Mouse (Mus musculus) kidney, adult 11 months (tissue): ENCODE data around the gene Nceh1.
A peak's percentile ranks its signal among the peaks of the same experiment; 100 is the strongest.

Experiments
- DNase-seq: peaks from one replicate; pipeline ENCODE4 v3.0.0; 2022

Nceh1 gene

DNA sequence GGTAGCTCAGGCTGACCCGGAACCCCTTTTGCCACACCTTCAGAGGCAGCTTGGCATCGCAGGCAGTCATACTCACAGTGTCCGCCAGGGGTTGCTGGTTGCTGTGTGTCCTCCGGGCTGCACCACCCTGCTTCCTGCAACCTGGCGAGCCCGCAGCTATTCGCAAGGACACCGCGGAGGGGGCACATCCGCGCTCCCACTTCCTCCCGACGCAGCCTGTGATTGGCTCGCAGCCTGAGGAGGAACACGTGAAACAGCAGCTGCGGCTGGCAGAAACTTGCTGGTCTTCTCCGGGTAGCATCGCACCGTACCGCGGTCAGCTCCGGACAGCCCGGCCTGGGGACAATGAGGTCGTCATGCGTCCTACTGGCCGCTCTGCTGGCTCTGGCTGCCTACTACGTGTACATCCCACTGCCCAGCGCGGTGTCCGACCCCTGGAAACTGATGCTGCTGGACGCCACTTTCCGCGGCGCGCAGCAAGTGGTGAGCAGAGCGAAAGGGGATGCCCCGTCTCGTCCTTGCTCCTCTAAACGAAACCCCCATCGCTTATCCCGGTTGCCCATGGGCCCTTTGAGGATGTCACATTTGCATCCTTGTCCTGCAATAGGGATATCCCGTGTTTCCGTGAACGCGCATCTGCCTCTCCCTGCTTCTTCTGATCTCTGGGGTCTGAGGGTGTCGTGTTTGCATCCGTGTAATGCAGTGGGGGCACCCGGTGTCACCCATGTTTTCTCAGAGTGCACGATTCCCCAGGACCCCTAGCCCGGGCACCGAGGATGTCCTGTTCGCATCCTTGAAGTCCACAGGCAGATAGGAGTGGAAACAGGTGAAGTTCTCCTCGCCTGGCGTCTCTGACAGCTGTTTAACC, at the start of gene Nceh1:
Nceh1 (plus strand) TSS at position 233 of the 868 bp plus-strand sequence.
- DNase-seq, result peak; percentile 97

DNA sequence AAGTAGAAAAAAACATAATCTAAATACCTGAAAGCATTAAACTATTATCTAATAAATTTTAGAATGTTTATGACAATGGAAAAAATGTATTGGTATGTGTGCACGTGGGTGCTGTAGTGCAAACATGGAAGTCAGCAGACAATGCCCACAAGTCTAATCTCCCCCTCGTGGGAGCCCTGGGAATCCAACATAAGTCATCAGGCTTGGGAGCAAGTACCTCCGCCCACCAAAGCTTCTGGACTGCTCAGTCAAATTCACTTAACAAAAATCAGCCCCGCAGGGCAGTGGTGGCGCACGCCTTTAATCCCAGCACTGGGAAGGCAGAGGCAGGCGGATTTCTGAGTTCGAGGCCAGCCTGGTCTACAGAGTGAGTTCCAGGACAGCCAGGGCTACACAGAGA, 42.7 kb upstream of the Nceh1 start:
- DNase-seq, result no peak

- no peak for DNase-seq
These were observed 39.2 kb upstream of the Nceh1 start for GRCm38 (mm10) chr3:27143570-27143969.

DNA sequence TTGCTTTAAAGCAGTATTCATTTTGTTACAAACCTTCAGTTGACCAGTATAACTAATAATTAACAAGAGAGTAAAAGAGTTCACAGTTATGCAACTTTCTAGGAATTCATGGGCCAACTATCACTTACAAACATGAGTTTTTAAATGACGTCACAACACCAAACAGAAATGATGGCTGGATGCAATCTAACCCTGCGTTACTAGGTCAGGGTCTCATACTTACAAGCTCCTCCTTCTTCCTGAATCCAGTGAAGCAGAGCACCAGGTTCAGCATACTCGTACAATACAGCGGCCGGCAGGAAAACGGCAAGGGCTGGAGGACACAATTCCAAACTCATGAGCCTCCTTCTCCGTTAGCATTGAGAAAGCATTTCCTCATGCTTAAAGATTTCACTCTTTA, 37.0 kb upstream of the Nceh1 start:
- DNase-seq, result peak; percentile 66

DNA sequence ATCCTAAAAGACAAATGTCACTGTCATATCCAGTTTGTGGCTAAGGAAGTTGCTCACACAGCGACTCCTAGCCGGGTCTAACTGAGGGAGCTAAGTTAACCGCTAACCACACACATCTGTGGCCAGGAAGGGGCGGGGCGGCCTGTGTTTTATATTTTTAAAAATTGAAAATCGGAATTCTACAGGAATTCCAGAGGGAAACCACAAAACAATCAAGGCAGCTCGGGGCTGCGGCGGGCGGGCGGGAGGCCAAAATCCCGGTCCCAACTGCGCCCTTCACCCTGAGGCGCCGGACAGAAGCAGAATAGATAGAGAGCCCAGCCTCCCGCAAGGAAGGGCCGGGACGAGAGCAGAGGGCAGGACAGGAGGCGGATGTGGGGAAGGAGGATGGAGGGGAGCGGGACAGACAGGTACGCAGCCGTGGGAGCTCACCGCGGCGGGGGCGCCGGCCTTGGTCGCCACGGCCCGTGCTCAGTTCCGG, 29.5 kb upstream of the Nceh1 start:
- DNase-seq, result no peak

DNA sequence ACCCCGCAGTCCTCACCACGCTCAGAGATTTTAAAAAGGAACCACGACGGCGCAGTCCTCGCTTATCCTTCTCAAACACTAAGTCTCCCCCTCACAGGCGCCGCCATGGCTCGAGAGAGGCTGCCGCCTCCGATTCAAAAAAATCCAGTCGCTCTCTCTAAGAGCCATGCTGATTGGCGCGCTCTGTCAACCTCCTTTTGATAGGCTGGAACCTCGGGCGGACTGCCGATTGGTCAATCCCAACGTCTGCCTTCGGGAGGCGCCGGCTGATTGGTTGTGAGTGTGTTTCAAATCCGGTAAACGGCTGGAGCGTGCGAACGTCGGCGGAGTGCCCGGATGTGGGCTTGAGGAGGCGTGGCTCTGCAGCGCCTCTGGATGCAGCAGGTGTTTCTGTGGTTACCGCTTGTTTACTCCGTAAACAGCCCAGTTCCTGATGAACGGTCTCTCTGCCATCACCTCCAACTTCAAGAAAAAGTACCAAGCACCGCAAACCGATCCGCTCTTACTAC, 29.0 kb upstream of the Nceh1 start, which contains the start of gene Ect2:
Ect2 (minus strand) TSS at position 178 of the 509 bp plus-strand sequence.
- DNase-seq, result peak; percentile 99

DNA sequence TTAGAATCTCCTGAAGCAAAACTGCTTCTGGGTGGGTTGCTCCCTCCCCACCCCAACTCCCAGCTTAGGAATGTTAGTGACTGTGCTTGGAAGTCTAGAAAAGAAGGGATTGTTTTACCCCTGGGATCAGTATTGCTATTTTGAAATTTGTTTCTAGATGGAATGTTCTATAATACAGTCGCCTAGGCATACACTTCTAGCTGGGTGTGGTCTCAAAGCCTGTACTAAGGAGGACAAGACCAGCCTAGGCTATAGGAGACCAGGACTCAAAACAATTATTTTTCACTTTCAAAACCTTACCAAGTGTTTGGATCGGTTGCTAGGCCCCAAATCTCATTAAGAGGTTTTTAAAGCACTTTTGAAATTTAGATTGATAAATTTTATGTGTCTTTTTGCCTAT, 28.5 kb upstream of the Nceh1 start:
- no peak for DNase-seq

- DNase-seq, result peak; percentile 78
These were observed 27.5 kb upstream of the Nceh1 start for GRCm38 (mm10) chr3:27155051-27155855.

- DNase-seq, result peak; percentile 31
These were observed 26.7 kb upstream of the Nceh1 start for GRCm38 (mm10) chr3:27155856-27156593.

DNA sequence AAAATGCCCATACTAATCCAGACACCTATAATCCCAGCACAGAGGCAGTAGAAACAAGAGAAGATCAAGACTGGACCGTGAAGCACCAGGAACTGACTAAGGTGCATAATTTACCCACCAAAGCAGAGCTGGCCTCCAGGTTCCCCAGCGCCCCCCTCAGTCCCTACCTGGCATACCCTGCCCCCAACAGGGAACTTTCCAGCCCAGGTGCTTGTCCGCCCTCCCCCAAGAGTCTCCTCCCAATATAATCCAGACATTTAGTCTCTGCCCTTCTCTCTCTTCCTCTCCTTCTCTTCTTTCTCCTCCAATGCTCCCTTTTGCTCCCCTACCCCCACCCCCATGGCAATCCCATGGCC, 26.2 kb upstream of the Nceh1 start:
- no peak for DNase-seq

DNA sequence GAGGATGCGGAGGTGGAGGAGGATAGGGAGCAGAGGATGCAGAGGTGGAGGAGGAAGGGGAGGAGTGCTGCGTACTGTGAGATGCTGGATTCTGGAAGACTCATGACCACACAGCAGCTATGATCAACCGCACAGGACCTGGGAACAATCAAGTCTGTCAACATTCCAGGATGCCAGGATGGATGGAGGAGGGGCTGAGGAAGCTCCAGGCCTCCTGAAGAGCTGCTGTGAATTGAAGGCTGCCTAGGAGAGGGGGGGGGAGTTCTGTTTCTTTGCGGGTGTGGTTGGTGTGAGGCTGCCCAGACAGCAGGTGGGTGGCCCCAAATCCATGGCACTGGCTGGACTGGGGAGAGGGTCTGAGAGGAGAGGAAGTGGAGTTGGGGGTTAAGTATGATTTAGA, 23.9 kb upstream of the Nceh1 start:
- DNase-seq, result no peak

- DNase-seq, result no peak
These were observed 20.9 kb upstream of the Nceh1 start for GRCm38 (mm10) chr3:27161645-27162409.

GRCm38 (mm10) chr3:27162410-27162804, 20.4 kb upstream of the Nceh1 start:
- no peak for DNase-seq

- DNase-seq, result no peak
These were observed 17.2 kb upstream of the Nceh1 start for GRCm38 (mm10) chr3:27165481-27166065.

GRCm38 (mm10) chr3:27170257-27170656, 12.5 kb upstream of the Nceh1 start:
- no peak for DNase-seq

DNA sequence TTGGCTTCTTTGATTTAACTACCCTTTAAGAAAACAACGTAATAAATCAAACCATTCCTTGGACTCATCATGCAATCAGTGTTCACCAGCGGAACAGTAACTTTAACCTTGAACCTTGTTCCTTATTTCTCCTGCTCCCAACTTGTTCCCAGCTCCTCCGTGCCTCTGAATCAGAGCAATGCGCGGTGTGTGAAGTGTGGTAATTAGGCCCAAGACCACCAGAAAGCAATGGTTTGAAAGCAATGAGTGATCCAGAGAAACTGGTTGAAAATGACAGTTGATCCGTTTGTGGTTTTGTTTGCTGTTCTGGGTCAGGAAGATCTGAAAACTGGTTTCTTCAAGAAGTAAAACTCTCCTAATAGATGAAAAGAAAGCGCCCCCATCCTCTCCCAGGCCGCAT, 3.1 kb upstream of the Nceh1 start:
- DNase-seq, result no peak

GRCm38 (mm10) chr3:27183601-27184175, 923 bp downstream of the Nceh1 start:
- peak; percentile 77 for DNase-seq

DNA sequence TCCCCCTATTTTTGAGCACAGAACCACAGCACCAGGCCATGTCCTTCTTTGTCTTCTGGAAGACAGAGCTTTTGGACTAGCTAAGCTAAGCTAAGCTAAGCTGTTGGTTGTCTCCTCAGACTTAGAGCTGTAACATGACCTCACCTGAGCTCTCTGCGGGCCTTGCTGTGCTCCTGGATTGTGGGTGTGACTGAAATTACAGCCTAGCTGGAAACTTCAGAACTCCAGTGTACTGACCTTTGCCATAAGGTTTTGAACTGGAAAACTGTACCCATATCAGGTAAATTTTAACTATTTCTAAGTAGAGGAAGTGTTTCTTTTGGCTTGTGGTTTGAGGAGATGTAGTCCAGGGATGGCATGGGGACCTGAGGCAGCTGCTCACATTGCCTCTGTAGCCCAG, 5.6 kb downstream of the Nceh1 start:
- peak; percentile 76 for DNase-seq

DNA sequence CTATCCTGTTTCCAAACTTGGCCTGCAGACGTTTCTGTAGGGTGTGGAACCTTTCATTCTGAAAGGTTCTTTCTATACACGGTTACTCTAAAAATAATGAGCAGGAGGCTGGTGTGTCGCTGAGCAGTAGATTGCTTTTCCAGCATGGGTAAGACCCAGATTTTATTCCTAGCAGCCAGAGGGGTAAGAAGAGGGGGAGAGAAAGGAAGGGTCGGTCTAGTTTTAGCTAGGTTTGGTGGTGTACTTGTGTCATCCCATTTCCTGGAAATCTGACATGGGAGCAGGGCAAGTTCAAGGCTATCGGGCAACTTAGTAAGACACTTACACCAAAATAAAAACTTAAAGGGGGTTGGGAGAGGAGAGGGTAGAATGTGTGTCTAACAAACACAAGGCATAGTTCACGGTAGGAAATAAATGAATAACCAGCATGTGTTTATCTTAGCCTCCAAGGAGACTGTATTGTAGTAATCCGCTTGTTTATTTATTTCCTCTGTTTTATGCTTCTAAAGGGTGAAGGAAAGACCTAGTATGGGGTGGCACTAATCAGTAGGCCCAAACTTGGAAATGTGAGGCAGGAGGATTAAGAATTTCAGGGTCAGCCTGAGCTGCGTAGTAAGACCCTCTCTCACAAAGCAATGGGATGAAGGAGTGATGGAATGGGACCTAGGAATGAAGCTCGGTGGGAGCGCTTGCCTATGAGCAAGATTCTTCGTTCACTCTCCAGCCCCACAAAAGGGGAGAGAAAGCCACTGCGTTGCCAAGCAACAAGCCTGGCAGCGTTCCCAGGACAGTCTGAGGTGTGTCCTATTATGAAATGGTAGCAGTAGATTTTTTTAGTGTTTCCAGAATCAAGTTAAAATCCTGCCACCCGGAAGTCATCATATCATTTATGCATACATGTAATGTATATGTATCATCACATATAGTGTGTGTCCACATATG, 6.8 kb downstream of the Nceh1 start:
- DNase-seq, result peak; percentile 83

DNA sequence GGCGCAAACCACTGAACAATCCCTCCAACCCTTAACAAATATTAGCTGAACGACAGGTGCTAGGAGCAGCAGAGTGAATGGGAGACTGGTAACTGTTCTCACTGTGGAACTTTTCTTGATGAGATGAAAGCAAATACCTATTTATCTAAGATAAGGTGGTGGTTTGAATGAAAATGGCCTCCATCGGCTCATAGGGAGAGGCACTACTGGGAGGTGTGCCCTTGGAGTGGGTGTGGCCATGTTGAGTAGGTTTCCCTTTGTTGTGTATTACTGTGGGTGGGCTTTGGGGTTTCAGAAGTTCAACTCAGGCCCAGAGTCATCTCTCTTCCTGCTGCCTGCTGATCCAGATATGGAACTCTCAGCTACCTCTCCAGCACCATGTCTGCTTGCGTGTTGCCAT, 8.1 kb downstream of the Nceh1 start:
- DNase-seq, result no peak
